Mouse (Mus musculus) heart, postnatal 0 days (tissue): ENCODE measurements at regions not wholly inside any gene's neighbourhood (a gene's known extent, or its start where the extent isn't known, plus 50 kb on each side); places are given as distances from the start of the nearest gene placed in this dataset.

ENCODE experiments used
- CTCF ChIP-seq: IDR thresholded peaks from 2 replicates; pipeline ENCODE4 v1.5.1; 2016; ENCODE audit warnings: antibody characterized with exemption, control low read depth, low read depth
- EP300 ChIP-seq: IDR thresholded peaks from 2 replicates; pipeline ENCODE4 v1.6.1; 2016; ENCODE audit warnings: antibody characterized with exemption, low read depth

GRCm38 (mm10) chr1:183686056-183686455, 268.0 kb downstream of the Hhipl2 start:
- no peak for TF ChIP-seq CTCF
- TF ChIP-seq EP300, result no peak
